Mouse (Mus musculus) megakaryocyte, embryonic 14.5 days (primary cell): ENCODE data around the gene Prss34.

ENCODE experiments used
- FLI1 ChIP-seq: IDR thresholded peaks from 2 replicates; pipeline ENCODE4 v1.6.1; 2012; ENCODE audit warnings: low read length, inconsistent platforms, mixed read lengths
- GATA1 ChIP-seq: IDR thresholded peaks from 3 replicates; pipeline ENCODE4 v1.6.1; 2012; ENCODE audit warnings: mixed read lengths, low read length, inconsistent platforms, borderline replicate concordance

DNA sequence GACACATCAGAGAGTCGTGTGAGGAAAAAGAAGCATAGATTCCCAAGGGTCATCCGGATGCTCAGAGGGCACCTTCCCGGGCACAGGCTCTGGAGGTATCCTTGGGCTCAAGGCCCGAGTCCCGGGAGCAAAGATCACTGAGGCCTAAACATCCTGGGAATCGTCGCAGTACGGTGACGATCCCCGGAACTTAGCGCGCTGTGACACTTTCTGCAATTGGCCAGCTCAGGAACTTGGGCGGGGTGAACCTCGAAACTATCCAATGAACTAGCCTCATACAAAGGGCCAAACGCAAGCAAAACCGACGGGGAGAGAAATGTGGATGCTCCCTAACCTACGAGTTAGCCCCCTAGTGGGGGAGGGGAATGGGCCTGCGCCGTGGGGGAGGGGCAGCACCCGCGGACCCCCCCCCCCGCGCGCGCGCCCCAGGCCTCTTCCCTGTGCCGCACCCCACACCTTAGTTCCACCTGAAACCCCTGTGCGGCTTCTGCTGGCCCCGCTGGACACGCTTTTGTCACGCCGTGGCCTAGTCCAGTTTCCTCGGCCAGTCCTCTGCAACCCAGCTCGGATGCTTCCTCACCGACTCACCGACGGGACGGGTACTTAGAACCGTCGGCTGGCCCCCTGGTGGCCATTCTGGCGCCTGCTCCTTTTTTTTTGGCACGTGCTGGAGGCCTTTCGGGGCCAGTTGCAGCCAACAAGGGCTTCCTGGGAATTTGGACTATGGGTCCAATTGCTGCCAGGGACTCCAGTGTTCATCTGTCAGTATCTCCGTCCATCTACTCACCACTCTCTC lies 24.3 kb upstream of the Prss34 start:
- no peak for TF ChIP-seq GATA1
- no peak for TF ChIP-seq FLI1
